Mouse (Mus musculus) heart, embryonic 10.5 days (tissue): ENCODE data around the gene Cep70. TPM values are rescaled to one million over a fixed set of nuclear protein-coding genes. Genes with fewer than 3 reads are reported as not detected.
A peak's percentile ranks its signal among the peaks of the same experiment; 100 is the strongest.

Experiments
- DNase-seq: peaks from one replicate; pipeline ENCODE4 v3.0.0-alpha.2; 2017; ENCODE audit warnings: low spot score
- H3K27ac ChIP-seq: fragments of 300-500 bp; sonication (generic); 2 replicates; pipeline ENCODE4 v1.5.1; 2016; ENCODE audit warnings: mild to moderate bottlenecking
- H3K27me3 ChIP-seq: fragments of 300-500 bp; sonication (generic); 2 replicates; pipeline ENCODE4 v1.6.1; 2016; ENCODE audit warnings: mild to moderate bottlenecking; ENCODE audit not compliant: poor library complexity, insufficient read depth, severe bottlenecking
- H3K36me3 ChIP-seq: fragments of 300-500 bp; sonication (generic); 2 replicates; pipeline ENCODE4 v1.6.1; 2016; ENCODE audit warnings: mild to moderate bottlenecking, moderate library complexity
- H3K4me1 ChIP-seq: fragments of 300-500 bp; sonication (generic); 2 replicates; pipeline ENCODE4 v1.6.1; 2016; ENCODE audit warnings: mild to moderate bottlenecking
- H3K4me3 ChIP-seq: fragments of 300-500 bp; sonication (generic); 2 replicates; pipeline ENCODE4 v1.5.1; 2016; ENCODE audit warnings: mild to moderate bottlenecking, moderate library complexity
- H3K9me3 ChIP-seq: fragments of 300-500 bp; sonication (generic); 2 replicates; pipeline ENCODE4 v1.6.1; 2016; ENCODE audit warnings: mild to moderate bottlenecking, moderate library complexity
- WGBS: fragments of 180-500 bp; shearing (Covaris S2); methylation state at CpG from one replicate; pipeline ENCODE4 v1.1.7; 2016; 5-methylcytosine and 5-hydroxymethylcytosine counted together
- polyA plus RNA-seq: library from polyadenylated mRNA; unstranded; fragments of >200 nt; fragmentation: Nextera tagmentation; extraction: Ambion mirVana; gene quantifications from 2 replicates; pipeline ENCODE4 v1.2.1, GENCODE M21; 2016

Cep70 gene
- polyA plus RNA-seq, 1 experiment from 2014 or later = 27.3 TPM

DNA sequence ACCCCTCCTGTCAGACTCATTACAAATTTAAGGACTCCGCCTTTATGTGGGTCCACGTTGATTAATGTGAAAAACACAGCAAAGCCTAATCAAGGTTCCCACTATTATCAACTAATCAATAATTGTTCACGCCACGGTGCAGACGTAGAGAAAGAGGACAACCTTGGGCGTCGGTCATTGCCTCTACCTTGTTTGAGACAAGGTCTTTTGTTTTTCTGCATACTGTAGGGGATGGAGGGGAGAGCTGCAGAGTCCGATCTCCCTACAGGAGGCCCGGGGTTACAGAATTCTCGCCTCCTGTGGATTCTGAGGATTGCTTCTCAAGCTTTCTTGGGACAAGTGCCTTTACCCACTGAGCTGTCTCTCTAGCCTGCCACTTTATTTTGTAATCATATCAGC lies 727 bp downstream of the Cep70 start:
- no peak for DNase-seq
- peak overlapping the region; percentile 94 for H3K4me3 ChIP-seq
- H3K9me3 ChIP-seq = no peaks in the 10 kb centered on the region
- no peaks in the 10 kb centered on the region; the same call in 1 of the 2 replicates for H3K36me3 ChIP-seq
- 0 out of 2 replicates have a peak, but pooled peaks cover 11% of the 10 kb centered on the region for H3K4me1 ChIP-seq
- H3K27me3 ChIP-seq = no peaks in the 10 kb centered on the region
- WGBS = 2% methylated on average over 10 of the region's 10 CpGs
- H3K27ac ChIP-seq = peak overlapping the region; percentile 95

DNA sequence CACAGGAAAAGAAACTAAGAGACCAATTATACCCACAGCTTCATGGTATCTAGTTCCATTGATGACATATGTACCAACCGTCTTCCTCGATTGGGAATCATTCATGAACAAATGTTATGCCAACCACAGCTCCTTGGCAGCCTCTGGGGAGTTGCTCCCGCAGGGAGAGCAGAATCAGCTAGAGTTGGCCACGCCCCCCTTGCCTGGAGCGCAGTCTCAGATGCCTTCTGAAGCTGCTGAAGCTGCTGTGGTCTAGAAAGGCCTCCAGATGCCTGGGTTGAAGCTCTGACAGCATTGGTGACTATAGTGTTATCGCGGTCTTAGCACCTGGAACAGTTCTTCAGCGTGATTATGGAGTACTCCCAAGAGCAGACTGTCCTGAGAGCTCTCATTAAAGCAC lies 5.1 kb downstream of the Cep70 start:
- DNase-seq = no peak
- 0 out of 2 replicates have a peak overlapping the region, but pooled peaks have one; percentile 1 for H3K27ac ChIP-seq

DNA sequence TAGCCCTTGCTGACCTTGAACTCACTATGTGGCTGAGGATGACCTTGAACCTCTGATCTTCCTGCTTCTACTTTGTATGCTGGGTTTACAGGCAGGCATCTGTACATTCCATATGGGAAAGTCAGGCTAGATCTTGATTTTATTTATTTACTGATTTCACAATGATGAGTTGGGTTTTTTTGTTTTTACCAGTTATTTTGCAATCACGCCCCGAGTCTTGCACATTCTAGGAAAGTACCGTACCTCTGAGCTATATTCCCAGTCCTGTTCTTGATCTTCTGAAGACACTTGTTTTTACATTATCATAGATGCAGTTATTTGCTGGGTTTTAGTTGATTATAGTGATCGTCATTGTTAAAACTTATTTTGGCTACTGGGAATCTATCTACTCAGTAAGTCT lies 5.7 kb downstream of the Cep70 start:
- WGBS = 92% methylated on average over 4 of the region's 4 CpGs
- no peak for DNase-seq
- H3K4me3 ChIP-seq = no peak overlapping the region
- H3K9me3 ChIP-seq = no peaks in the 10 kb centered on the region
- peaks cover 7% of the 10 kb centered on the region; the same call in 1 of the 2 replicates for H3K36me3 ChIP-seq
- no peaks in the 10 kb centered on the region for H3K27me3 ChIP-seq
- no peak overlapping the region for H3K27ac ChIP-seq
- peaks cover 9% of the 10 kb centered on the region; the same call in 1 of the 2 replicates for H3K4me1 ChIP-seq

More for the DNA sequence above, 5.1 kb downstream of the Cep70 start:
- WGBS = 52% methylated on average over 8 of the region's 8 CpGs
- Histone ChIP-seq H3K27me3 (no peaks in the 10 kb centered on the region), H3K36me3 (peaks cover 7% of the 10 kb centered on the region; the same call in 1 of the 2 replicates), H3K4me3 (no peak overlapping the region), H3K4me1 (peaks cover 9% of the 10 kb centered on the region; the same call in 1 of the 2 replicates), H3K9me3 (no peaks in the 10 kb centered on the region)

DNA sequence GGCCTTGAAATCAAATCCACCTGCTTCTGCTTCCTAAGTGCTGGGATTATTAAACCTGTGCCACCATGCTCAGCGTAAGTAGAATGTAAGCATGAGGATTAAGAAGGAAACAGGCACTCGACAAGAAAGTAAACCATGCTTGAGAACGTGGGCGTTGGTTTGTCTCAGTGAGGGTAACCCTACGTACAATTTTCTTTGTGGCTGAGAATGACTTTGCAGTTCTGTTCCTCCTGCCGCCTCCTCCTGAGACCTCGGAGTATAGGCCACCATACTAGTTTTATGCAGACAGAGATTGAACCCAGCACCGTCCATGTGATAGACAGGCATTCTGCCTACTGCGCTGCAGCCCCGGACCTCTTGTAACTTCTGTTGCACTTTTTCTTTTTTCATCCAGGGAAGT lies 10.7 kb downstream of the Cep70 start:
- H3K4me3 ChIP-seq = no peak overlapping the region
- no peaks in the 10 kb centered on the region for H3K27me3 ChIP-seq
- peaks cover 41% of the 10 kb centered on the region for H3K36me3 ChIP-seq
- H3K9me3 ChIP-seq = no peaks in the 10 kb centered on the region
- H3K4me1 ChIP-seq = peaks cover 4% of the 10 kb centered on the region; the same call in 1 of the 2 replicates
- no peak overlapping the region for H3K27ac ChIP-seq
- 90% methylated on average over 10 of the region's 10 CpGs for WGBS
- no peak for DNase-seq

DNA sequence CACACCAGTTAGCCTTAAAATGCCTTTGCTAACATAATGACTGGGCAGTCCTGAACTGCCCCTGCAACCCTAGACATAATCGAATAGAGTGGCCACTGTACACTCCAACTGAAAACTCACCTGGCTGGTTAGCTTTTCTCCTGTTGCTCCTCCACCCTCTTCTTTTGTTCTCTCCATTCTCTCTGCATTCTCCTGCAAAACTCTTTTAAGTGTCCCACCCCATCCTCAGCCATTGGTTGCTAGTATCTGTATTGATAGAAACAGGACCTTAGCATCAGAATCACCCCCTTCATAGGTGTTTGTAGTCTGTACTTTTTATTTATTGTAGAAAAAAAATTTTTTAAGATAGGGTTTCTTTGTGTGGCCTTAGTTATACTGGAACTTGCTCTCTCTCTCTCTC lies 13.0 kb downstream of the Cep70 start:
- no peaks in the 10 kb centered on the region for H3K27me3 ChIP-seq
- peaks cover 4% of the 10 kb centered on the region; the same call in 1 of the 2 replicates for H3K4me1 ChIP-seq
- no peak overlapping the region for H3K4me3 ChIP-seq
- peaks cover 36% of the 10 kb centered on the region for H3K36me3 ChIP-seq
- no peaks in the 10 kb centered on the region for H3K9me3 ChIP-seq
- DNase-seq = no peak
- WGBS = 93% methylated on average over 1 of the region's 1 CpGs
- no peak overlapping the region for H3K27ac ChIP-seq

DNA sequence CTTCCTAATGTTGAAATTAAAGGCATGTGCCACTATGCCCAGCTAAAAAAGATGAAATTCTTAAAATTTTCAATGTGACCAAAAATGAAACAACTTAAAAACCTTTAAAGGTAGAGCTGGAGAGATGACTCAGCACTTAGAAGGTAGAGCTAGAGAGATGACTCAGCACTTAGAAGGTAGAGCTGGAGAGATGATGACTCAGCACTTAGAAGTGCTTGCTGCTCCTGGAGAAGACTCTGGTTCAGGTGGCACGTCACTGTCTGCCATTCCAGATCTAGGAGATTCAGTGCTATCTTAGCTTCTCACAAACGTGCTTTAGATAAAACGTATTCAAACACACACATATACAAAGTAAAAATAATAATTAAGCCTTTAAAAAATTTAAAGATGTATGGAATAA lies 13.7 kb downstream of the Cep70 start:
- no peak for DNase-seq
- Histone ChIP-seq H3K27ac (no peak overlapping the region), H3K36me3 (peaks cover 36% of the 10 kb centered on the region), H3K27me3 (no peaks in the 10 kb centered on the region), H3K4me3 (no peak overlapping the region), H3K4me1 (peaks cover 4% of the 10 kb centered on the region; the same call in 1 of the 2 replicates), H3K9me3 (no peaks in the 10 kb centered on the region)
- 83% methylated on average over 3 of the region's 3 CpGs for WGBS

DNA sequence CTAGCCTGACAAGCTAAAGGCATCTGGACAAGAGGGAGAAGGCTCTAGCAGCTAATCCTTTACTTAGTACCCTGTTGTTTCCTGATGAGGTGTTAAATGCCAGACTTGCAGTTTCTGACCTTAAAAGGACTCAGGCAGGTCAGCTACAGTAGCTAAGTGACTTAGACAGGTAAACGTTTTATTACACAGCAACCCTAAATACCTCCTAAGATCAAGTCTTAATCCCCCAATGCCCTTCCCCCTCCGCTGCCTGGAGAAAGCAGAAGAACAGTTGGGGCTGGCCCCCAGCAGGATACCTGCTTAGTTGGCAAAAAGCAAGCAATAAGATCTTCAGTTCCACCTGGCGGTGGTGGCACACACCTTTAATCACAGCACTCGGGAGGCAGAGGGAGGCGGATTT lies 15.7 kb downstream of the Cep70 start:
- Histone ChIP-seq H3K4me3 (no peak overlapping the region), H3K27ac (no peak overlapping the region), H3K4me1 (no peaks in the 10 kb centered on the region), H3K27me3 (no peaks in the 10 kb centered on the region), H3K9me3 (no peaks in the 10 kb centered on the region), H3K36me3 (peaks cover 43% of the 10 kb centered on the region)
- DNase-seq = no peak
- 61% methylated on average over 5 of the region's 5 CpGs for WGBS

DNA sequence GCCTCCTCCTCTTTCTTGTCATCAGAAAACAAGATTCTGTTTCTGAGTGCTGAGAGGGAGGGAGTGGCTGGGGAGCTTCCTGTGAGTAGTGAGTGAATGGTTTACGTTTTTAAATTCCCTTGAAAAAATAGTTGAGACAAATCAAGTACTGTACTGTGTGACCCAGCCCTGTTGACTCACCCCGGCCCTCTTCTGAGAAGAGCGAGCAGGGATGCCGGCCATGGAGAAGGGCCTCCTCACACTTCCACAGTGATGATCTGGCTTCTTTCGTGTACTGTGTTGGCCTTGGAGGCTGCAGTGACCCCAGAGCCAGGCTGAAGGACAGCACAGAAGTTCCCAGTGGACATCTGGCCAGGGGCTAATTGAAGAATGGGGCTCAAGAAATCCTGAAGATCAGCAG lies 61.1 kb downstream of the Cep70 start:
- Histone ChIP-seq H3K36me3 (peaks cover 20% of the 10 kb centered on the region), H3K27me3 (no peaks in the 10 kb centered on the region), H3K9me3 (no peaks in the 10 kb centered on the region), H3K27ac (no peak overlapping the region), H3K4me1 (no peaks in the 10 kb centered on the region), H3K4me3 (no peak overlapping the region)
- DNase-seq = no peak
- WGBS = 75% methylated on average over 5 of the region's 5 CpGs

DNA sequence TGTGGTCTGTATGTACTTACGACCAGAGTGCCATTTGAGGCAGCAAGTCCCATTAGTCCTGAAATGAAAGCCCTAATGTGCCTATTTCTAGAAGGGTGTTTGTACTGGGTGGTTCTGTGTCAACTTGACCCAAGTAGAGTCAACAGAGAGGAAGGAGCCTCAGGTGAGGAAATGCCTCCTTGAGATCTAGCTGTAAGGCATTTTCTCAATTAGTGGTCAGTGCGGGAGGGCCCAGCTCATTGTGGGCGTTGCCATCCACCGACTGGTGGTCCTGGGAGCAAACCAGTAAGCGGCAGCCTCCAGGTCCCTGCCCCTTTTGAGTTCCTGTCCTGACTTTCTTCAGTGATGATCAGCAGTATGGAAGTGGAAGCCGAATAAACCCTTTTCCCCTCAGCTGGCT lies 63.1 kb downstream of the Cep70 start:
- Histone ChIP-seq H3K9me3 (no peaks in the 10 kb centered on the region), H3K36me3 (peaks cover 23% of the 10 kb centered on the region), H3K4me1 (no peaks in the 10 kb centered on the region), H3K4me3 (no peak overlapping the region), H3K27me3 (no peaks in the 10 kb centered on the region), H3K27ac (no peak overlapping the region)
- WGBS = 77% methylated on average over 6 of the region's 6 CpGs
- no peak for DNase-seq

DNA sequence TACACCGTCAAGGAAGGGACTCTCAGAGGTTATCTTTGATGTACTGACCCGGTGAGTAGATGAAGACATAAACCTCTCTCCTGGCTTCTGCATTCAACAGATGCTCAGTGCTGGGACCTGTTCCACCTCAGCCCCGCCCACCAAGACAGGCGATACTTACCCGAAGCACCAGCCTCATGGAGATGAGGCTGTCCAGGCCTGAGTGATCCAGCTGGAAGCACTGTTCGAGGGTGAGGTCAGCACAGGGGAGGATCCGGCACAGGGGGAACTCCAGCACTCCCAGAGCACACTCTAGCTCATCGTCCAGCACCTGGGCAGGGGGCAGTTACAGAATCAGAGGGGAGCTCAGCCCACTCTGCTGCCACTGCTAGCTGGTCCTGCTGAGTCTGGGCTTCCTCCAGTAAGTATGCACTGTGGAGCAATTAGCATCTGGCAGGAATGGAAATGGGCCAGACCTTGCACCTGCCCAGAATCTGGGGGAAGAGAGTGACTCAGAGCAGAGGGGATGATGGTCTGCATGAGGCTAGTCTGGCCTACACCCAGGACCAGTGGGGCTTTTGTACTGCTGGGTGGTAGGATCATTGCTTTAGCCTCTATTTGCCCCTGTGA lies 76.3 kb downstream of the Cep70 start:
- WGBS = 43% methylated on average over 8 of the region's 8 CpGs
- no peaks in the 10 kb centered on the region for H3K36me3 ChIP-seq
- H3K9me3 ChIP-seq = no peaks in the 10 kb centered on the region
- no peak overlapping the region for H3K4me3 ChIP-seq
- peaks cover 16% of the 10 kb centered on the region; the same call in 1 of the 2 replicates for H3K27me3 ChIP-seq
- DNase-seq = no peak
- no peak overlapping the region for H3K27ac ChIP-seq
- H3K4me1 ChIP-seq = no peaks in the 10 kb centered on the region

DNA sequence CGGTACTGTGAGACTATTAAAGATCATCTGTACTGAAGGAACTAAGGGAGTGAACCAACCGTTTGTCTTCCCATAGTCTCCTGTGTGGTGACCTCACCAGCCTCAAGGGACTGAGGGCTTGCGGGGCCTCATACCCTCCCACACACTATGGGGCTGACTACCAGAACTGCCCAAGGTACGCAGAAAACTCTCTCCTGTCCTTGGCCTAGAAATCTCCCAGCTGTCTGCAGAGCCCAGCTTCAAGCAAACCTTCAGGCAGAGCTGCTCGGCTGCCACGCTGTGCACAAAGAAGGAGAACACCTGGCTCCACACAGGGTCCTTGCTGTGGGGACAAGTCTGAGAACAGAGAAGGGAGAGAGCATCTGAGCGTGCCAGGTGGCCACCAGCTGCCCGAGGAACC lies 76.8 kb downstream of the Cep70 start:
- H3K27me3 ChIP-seq = peaks cover 18% of the 10 kb centered on the region; the same call in 1 of the 2 replicates
- no peaks in the 10 kb centered on the region for H3K9me3 ChIP-seq
- H3K4me1 ChIP-seq = no peaks in the 10 kb centered on the region
- H3K36me3 ChIP-seq = no peaks in the 10 kb centered on the region
- no peak overlapping the region for H3K27ac ChIP-seq
- H3K4me3 ChIP-seq = no peak overlapping the region
- no peak for DNase-seq
- WGBS = 71% methylated on average over 8 of the region's 8 CpGs

DNA sequence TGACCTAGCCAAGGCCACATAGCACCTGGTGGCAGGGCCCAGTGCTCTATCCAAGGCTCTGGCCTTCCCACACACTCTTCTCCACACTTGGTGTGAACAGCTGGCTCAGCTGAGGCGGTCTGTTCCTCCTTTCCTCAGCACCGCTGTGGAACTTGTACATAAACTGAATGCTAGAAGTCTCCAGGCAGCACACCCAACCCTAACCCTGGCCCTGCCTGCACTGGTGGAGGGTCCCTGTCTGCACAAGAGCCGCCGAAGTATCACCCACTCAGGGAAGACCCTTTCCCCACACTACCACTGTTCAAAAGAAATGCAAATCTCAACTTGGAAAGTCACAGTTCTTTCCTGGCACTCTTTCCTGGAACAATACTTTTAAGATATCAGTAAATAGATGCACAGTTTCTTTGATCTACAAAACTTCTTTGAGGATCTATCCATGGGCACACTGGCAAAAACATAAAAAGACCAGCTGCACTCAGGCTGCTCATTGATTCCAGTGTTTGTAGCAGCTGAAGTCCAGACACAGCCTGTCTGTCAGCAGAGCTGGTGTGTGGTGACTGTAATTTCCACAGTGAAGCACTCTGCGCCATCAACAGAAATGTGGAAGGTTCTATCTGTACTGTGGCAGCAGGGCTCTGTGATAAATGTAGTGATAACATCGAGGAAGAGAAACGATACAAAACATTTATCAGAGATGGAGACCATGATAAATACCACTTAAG lies 82.2 kb downstream of the Cep70 start:
- DNase-seq = no peak
- Histone ChIP-seq H3K36me3 (no peaks in the 10 kb centered on the region), H3K27me3 (peaks cover 27% of the 10 kb centered on the region; the same call in 1 of the 2 replicates), H3K4me1 (no peaks in the 10 kb centered on the region; the same call in 1 of the 2 replicates), H3K27ac (no peak overlapping the region), H3K4me3 (no peak overlapping the region), H3K9me3 (no peaks in the 10 kb centered on the region)
- 77% methylated on average over 7 of the region's 7 CpGs for WGBS

DNA sequence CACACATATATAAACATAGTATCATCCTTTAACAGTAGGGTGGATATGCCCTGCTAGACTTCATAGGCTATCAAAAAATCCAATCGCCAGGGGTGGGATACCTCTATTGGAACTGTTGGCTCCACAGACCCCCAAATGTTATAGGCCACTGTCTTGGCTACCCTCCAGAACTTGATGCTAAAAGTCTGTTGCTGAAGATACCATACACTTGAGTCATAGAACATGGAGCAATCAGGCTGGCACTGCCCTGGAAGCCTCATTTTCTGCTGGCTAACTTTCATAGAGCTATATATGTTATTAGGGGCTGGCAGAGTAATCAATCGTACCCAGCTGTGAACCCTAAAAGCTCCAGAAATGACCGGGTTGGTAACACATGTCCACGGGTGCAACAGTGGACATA lies 82.8 kb downstream of the Cep70 start:
- Histone ChIP-seq H3K27me3 (peaks cover 27% of the 10 kb centered on the region), H3K4me3 (no peak overlapping the region), H3K27ac (no peak overlapping the region), H3K36me3 (no peaks in the 10 kb centered on the region), H3K9me3 (no peaks in the 10 kb centered on the region), H3K4me1 (no peaks in the 10 kb centered on the region; the same call in 1 of the 2 replicates)
- WGBS = 82% methylated on average over 4 of the region's 4 CpGs
- no peak for DNase-seq
